Mouse (Mus musculus) spleen, adult 2 months (tissue): ENCODE data around the gene Map3k12. TPM values are rescaled to one million over a fixed set of nuclear protein-coding genes. Genes with fewer than 3 reads are reported as not detected.
A peak's percentile ranks its signal among the peaks of the same experiment; 100 is the strongest.

Source experiments
- DNase-seq, 2 experiments: peaks; one replicate each; pipeline versions ENCODE4 v3.0.0 to v3.0.0-alpha.2; 2012 to 2021; ENCODE audit warnings: low spot score in 2 of 2, low read depth in 1 of 2
- H3K27ac ChIP-seq: fragments of 200-500 bp; 2 replicates; pipeline ENCODE4 v1.5.1; 2012; ENCODE audit warnings: low read length, inconsistent platforms; ENCODE audit not compliant: insufficient read depth
- H3K27me3 ChIP-seq: fragments of 200-500 bp; 2 replicates; pipeline ENCODE4 v1.6.1; 2012; ENCODE audit warnings: mild to moderate bottlenecking, moderate library complexity, low read length, inconsistent platforms; ENCODE audit not compliant: control insufficient read depth, insufficient read depth
- H3K36me3 ChIP-seq: fragments of 200-500 bp; 2 replicates; pipeline ENCODE4 v1.6.1; 2012; ENCODE audit warnings: mild to moderate bottlenecking, low read length, inconsistent platforms; ENCODE audit not compliant: control insufficient read depth, insufficient read depth
- H3K4me1 ChIP-seq: fragments of 200-500 bp; 2 replicates; pipeline ENCODE4 v1.6.1; 2011; ENCODE audit warnings: inconsistent platforms; ENCODE audit not compliant: control insufficient read depth, insufficient read depth, insufficient read length
- H3K4me3 ChIP-seq: fragments of 200-500 bp; 2 replicates; pipeline ENCODE4 v1.5.1; 2011; ENCODE audit warnings: mild to moderate bottlenecking, inconsistent platforms; ENCODE audit not compliant: insufficient read depth, insufficient read length; ENCODE audit errors: extremely low read depth
- CTCF ChIP-seq: fragments of 200-500 bp; IDR thresholded peaks from 2 replicates; pipeline ENCODE4 v1.5.1; 2011; ENCODE audit warnings: mild to moderate bottlenecking, inconsistent platforms; ENCODE audit not compliant: insufficient read depth, insufficient read length, insufficient replicate concordance; ENCODE audit errors: extremely low read depth
- POLR2A ChIP-seq: fragments of 200-500 bp; IDR thresholded peaks from 2 replicates; pipeline ENCODE4 v1.6.1; 2011; ENCODE audit warnings: low read depth, low read length, inconsistent platforms
- WGBS: fragments of 180-500 bp; shearing (Covaris S2); methylation state at CpG from one replicate; pipeline ENCODE4 v1.1.7; 2018; 5-methylcytosine and 5-hydroxymethylcytosine counted together
- polyA plus RNA-seq: library from polyadenylated mRNA; depleted of rRNA; stranded (reverse); fragments of >200 nt; gene quantifications from 2 replicates; pipeline ENCODE4 v1.2.3, GENCODE M21; 2012

Map3k12 gene
- polyA plus RNA-seq, 1 experiment, result 2.1 TPM

DNA sequence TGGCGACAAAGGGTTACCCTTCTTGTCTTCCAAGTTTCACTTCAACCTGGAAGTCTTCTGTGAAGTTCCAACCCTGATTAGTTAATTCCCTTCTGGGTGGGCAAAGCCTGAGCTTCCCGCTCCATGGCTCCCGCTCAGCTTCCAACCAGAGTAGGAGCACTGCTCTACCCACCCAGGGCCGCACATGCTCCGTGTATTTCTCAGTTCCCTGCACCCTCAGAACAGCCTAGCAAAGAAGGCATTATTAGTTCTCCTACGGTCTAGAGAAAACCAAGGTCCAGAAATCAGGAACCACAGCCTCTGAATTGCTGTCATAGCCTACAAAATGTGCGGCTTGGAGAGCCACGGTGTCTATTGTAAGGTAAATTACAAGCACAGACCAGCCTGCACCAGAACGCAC, 6.8 kb downstream of the Map3k12 start:
- Histone ChIP-seq H3K4me3 (peak overlapping the region; percentile 61), H3K27ac (no peak overlapping the region), H3K36me3 (peaks cover 1% of the 10 kb centered on the region; the same call in 1 of the 2 replicates), H3K27me3 (no peaks in the 10 kb centered on the region), H3K4me1 (peaks cover 3% of the 10 kb centered on the region)
- no peak for DNase-seq
- TF ChIP-seq POLR2A (no peak), CTCF (no peak)
- 31% methylated on average over 9 of the region's 9 CpGs for WGBS

- no peak for TF ChIP-seq CTCF
- no peak for TF ChIP-seq POLR2A
- Histone ChIP-seq H3K4me1 (peaks cover 3% of the 10 kb centered on the region), H3K27me3 (no peaks in the 10 kb centered on the region), H3K36me3 (peaks cover 11% of the 10 kb centered on the region), H3K4me3 (no peak overlapping the region), H3K27ac (no peak overlapping the region)
- WGBS, result 90% methylated on average over 3 of the region's 3 CpGs
- no peak for DNase-seq
These were observed 8.5 kb downstream of the Map3k12 start for GRCm38 (mm10) chr15:102508336-102508735.

DNA sequence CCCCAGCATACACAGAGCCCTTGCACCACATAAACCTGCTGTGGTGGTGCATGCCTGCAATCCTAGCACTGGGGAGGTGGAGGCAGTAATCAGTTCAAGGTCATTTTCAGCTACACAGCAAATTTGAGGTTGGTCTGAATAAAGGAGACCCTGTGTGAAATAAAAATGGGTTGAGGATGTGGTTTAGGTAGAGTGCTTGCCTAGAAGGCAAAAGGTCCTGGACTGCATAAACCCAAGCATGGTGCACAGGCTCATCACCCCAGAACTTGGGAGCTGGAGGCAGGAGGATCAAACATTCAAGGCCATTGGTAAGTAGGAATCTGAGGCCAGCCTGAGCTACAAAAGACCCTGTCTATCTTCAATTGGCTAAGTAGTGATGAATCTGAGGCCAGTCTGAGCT, 9.3 kb downstream of the Map3k12 start:
- H3K27me3 ChIP-seq, result no peaks in the 10 kb centered on the region
- no peak overlapping the region for H3K27ac ChIP-seq
- peaks cover 3% of the 10 kb centered on the region for H3K4me1 ChIP-seq
- peaks cover 12% of the 10 kb centered on the region for H3K36me3 ChIP-seq
- H3K4me3 ChIP-seq, result no peak overlapping the region
- TF ChIP-seq POLR2A, result no peak
- TF ChIP-seq CTCF, result no peak
- no peak for DNase-seq

DNA sequence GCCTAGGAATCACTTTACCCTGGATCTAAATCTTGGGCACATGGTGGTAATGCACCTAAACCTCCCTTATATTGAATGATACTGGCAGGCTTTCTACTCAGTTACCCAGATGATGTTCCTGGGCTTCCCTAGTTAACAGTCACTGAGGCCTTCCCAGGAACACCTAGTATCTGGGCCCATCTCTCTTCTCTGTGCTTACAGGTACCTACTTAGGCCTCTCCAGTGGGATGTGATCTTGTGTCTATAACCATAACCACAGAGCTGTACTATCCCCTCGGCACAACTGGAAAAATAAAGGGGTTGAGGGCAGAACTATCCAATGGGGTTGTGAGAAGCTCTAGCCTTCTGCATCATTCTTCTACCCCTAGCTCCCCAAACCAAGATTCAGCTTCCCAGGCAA, 10.0 kb downstream of the Map3k12 start:
- Histone ChIP-seq H3K36me3 (peaks cover 15% of the 10 kb centered on the region), H3K4me3 (no peak overlapping the region), H3K27me3 (no peaks in the 10 kb centered on the region), H3K4me1 (peaks cover 3% of the 10 kb centered on the region), H3K27ac (no peak overlapping the region)
- TF ChIP-seq POLR2A, result no peak
- no peak for TF ChIP-seq CTCF
- 77% methylated on average over 1 of the region's 1 CpGs for WGBS
- no peak for DNase-seq

DNA sequence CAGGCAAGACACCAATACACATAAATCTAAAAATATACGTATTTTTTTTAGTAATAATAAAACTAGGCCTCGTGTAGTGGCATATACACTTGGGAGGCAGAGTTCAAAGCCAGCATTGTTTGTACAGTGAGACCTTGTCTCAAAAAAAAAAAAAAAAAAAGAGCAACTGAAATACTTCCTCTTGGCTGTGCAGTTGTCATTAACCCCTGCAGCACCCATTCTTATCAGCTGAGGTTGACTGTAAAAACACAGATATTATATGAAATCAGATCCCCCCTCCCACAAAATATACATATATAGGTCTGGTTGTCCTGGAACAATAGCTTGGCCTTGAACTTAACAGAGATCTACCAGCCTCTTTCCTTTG, 10.4 kb downstream of the Map3k12 start:
- peaks cover 3% of the 10 kb centered on the region for H3K4me1 ChIP-seq
- TF ChIP-seq CTCF (no peak), POLR2A (no peak)
- no peak overlapping the region for H3K4me3 ChIP-seq
- no peak overlapping the region for H3K27ac ChIP-seq
- no peak for DNase-seq
- peaks cover 17% of the 10 kb centered on the region for H3K36me3 ChIP-seq
- 19% methylated on average over 2 of the region's 2 CpGs for WGBS
- H3K27me3 ChIP-seq, result no peaks in the 10 kb centered on the region

DNA sequence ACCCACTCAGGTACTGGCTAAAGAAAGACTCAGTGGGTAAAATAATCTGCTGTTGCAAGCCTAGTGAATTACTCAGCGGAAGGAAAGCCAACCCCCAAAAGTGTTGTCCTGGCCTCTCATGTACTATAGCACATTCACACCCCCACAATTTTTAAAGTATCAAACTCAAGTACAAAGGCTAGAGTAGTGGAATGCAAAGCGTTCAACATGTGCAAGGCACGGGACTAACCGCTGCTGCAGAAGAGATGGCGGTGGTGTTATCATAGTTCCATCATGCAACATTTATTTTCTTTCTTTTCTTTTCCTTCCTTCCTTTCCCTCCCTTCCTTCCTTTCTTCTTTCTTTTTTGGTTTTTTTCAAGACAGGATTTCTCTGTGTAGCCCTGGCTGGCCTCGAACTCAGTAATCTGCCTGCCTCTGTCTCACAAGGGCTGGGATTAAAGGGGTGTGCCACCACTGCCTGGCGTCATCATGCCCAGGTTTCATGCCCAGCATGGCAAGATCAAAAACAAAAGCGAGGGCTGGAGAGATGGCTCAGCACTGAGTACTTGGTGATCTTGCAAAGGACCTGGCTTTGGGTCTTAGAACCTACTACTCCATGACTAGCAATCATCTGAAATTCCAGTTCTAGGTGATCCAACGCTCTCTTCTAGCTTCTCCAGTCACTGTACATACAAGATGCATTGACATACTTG, 10.9 kb downstream of the Map3k12 start:
- Histone ChIP-seq H3K27me3 (no peaks in the 10 kb centered on the region), H3K36me3 (peaks cover 22% of the 10 kb centered on the region), H3K4me3 (no peak overlapping the region), H3K4me1 (peaks cover 3% of the 10 kb centered on the region), H3K27ac (no peak overlapping the region)
- TF ChIP-seq CTCF (no peak), POLR2A (no peak)
- WGBS, result 79% methylated on average over 9 of the region's 9 CpGs
- DNase-seq, result no peak

DNA sequence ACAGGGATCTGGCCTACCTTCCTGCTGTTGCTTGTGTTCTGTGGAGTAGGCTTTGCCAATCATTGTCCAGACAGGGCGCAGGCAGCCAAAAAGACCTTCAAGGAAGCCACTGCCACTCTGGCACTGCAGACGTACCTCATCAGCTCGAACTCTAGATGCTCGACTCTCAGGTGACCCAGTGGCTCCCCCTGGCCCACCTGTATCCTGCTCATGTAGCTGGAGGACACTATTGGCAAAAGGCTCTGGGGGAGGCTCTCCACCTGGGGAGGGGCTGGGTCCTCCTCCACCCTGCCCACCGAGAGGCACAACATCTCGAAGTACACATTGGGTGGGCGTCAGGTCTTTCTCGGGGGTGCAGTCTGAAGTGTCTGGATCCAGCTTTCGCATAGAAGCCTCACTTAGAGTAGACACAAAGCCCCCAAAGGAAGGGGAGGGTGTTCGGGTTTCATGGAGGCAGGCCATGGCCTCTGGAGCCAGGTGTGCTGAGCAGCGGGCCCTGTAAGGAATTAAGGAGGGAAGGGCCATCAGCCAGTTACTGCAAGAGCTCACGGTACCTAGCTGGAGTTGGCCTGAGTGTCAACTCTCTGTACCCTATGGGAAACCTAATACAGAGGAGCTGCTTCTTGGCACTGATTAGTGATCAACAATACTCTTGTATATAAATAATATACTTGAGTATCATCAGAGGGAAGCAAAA, 11.6 kb downstream of the Map3k12 start:
- Histone ChIP-seq H3K36me3 (peaks cover 28% of the 10 kb centered on the region), H3K4me3 (no peak overlapping the region), H3K27ac (no peak overlapping the region), H3K4me1 (no peaks in the 10 kb centered on the region; the same call in none of the 2 replicates), H3K27me3 (no peaks in the 10 kb centered on the region)
- WGBS, result 86% methylated on average over 12 of the region's 12 CpGs
- DNase-seq, result no peak
- no peak for TF ChIP-seq CTCF
- TF ChIP-seq POLR2A, result no peak
